ENCODE assay signal across 26 mouse cellular contexts in the genomic region with DNA sequence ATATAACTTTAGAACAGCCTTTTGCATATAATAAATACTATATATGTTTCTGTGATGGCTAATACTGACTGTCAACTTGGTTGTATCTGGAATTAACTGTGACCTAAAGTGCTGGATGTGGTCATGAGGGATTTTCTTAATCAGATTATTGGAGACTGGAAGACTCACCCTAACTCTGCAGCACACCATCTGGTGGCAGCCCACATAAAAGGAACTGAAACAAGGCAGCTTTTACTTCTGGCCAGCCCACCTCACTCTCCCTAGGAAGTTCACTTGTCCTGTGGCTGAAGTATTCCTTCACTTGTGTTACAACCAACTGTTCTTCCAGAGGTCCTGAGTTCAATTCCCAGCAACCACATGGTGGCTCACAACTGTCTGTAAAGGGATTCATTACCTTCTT.
A peak's percentile ranks its signal among the peaks of the same experiment; 100 is the strongest.
DNase-seq lines count a peak whose midpoint lies in the region; ATAC-seq and TF ChIP-seq lines count a peak whose summit lies in the region.
"Had no signal": no experiment of that assay in that cellular context is flagged by ENCODE, and none has a peak within 500 bp of the region (broad histone marks: within the 10 kb centered on the region; RNA-seq: fewer than 3 reads in every experiment).

No protein-coding gene starts in this region.

- 0 out of 2 replicates have a peak, but pooled peaks cover 3% of the 10 kb centered on the region for H3K4me1 ChIP-seq in forebrain, embryonic 15.5 days
- no peaks in the 10 kb centered on the region for H3K4me1 ChIP-seq in heart, adult 2 months (ENCODE audit: control insufficient read depth, insufficient read depth, low read length)
- H3K4me1 ChIP-seq: embryonic facial prominence, embryonic 10.5 days; embryonic facial prominence, embryonic 13.5 days; heart, embryonic 13.5 days; hindbrain, embryonic 12.5 days; hindbrain, embryonic 15.5 days had no signal

- peak; percentile 59; the same call in 1 of the 2 replicates for ATAC-seq in frontal cortex, adult (ENCODE audit: low TSS enrichment)
- ATAC-seq in megakaryocyte, adult 5-6 weeks (ENCODE audit: poor library complexity, severe bottlenecking): peak; percentile 63
- no peak for ATAC-seq in forebrain, embryonic 15.5 days (replicated peaks)
- ATAC-seq: forebrain, embryonic 16.5 days; Patski had no signal

- no peak overlapping the region for H3K4me2 ChIP-seq in forebrain, embryonic 15.5 days (replicated peaks)
- H3K4me2 ChIP-seq: embryonic facial prominence, embryonic 13.5 days; forebrain, embryonic 12.5 days; heart, embryonic 13.5 days; hindbrain, embryonic 12.5 days; hindbrain, embryonic 15.5 days had no signal

- H3K36me3 ChIP-seq in forebrain, embryonic 15.5 days: no peaks in the 10 kb centered on the region
- no peaks in the 10 kb centered on the region for H3K36me3 ChIP-seq in heart, adult 2 months (ENCODE audit: control insufficient read depth, insufficient read depth, low read length)
- H3K36me3 ChIP-seq: embryonic facial prominence, embryonic 10.5 days; embryonic facial prominence, embryonic 13.5 days; forebrain, embryonic 12.5 days; G1E; heart, embryonic 13.5 days; hindbrain, embryonic 12.5 days; hindbrain, embryonic 15.5 days had no signal

- no peaks in the 10 kb centered on the region for H3K27me3 ChIP-seq in forebrain, embryonic 15.5 days
- H3K27me3 ChIP-seq in heart, adult 2 months (ENCODE audit: control insufficient read depth, insufficient read depth, low read length): no peaks in the 10 kb centered on the region
- H3K27me3 ChIP-seq: embryonic facial prominence, embryonic 13.5 days; forebrain, embryonic 12.5 days; heart, embryonic 13.5 days; hindbrain, embryonic 12.5 days; hindbrain, embryonic 15.5 days had no signal

- intact Hi-C loops in heart, adult 2 months (cut with DNase I): no loop called here

- DNase-seq in frontal cortex, postnatal 25 days (ENCODE audit: low spot score in 2 of 2): no peak
- DNase-seq in retina, postnatal 1 day: peak; percentile 70
- no peak for DNase-seq in thymus, postnatal 36 days
- DNase-seq in heart, adult 2 months: no peak
- DNase-seq: adrenal gland, postnatal 10 days; adrenal gland, postnatal 36 days; cerebellum, adult 11 months; cerebellum, adult 2 months; cerebellum, adult 9-11 months; cerebellum, postnatal 25 days; embryo, embryonic 11 days; gastrocnemius, postnatal 25 days; heart, postnatal 14 days had no signal

- H3K79me2 ChIP-seq in heart, adult 2 months (replicated peaks; ENCODE audit: control insufficient read depth, insufficient read depth, low read length): no peaks in the 10 kb centered on the region

- TF ChIP-seq POLR2A in heart, adult 2 months (IDR thresholded peaks at IDR 0.05; ENCODE audit: insufficient read depth, low read depth, low read length): no peak

- no peak overlapping the region for H3K27ac ChIP-seq in forebrain, embryonic 15.5 days (replicated peaks)
- H3K27ac ChIP-seq in heart, adult 2 months: no peak overlapping the region
- H3K27ac ChIP-seq: embryonic facial prominence, embryonic 10.5 days; embryonic facial prominence, embryonic 13.5 days; forebrain, embryonic 12.5 days; heart, embryonic 13.5 days; hindbrain, embryonic 12.5 days; hindbrain, embryonic 15.5 days had no signal

- TF ChIP-seq EP300 in heart, adult 2 months (IDR thresholded peaks at IDR 0.05; ENCODE audit: insufficient read depth, low read depth, low read length): no peak

- no peak overlapping the region for H3K9ac ChIP-seq in forebrain, embryonic 15.5 days (replicated peaks)
- no peak overlapping the region for H3K9ac ChIP-seq in heart, adult 2 months (ENCODE audit: low read depth, low read length)
- H3K9ac ChIP-seq: embryonic facial prominence, embryonic 13.5 days; forebrain, embryonic 12.5 days; heart, embryonic 13.5 days; hindbrain, embryonic 12.5 days; hindbrain, embryonic 15.5 days had no signal

- no peak overlapping the region for H3K4me3 ChIP-seq in forebrain, embryonic 15.5 days
- H3K4me3 ChIP-seq in heart, adult 2 months: no peak overlapping the region
- H3K4me3 ChIP-seq: embryonic facial prominence, embryonic 10.5 days; embryonic facial prominence, embryonic 13.5 days; erythroblast, embryonic 14.5 days; forebrain, embryonic 12.5 days; heart, embryonic 13.5 days; hindbrain, embryonic 12.5 days; hindbrain, embryonic 15.5 days had no signal

- no peak for TF ChIP-seq CTCF in heart, adult 2 months (IDR thresholded peaks at IDR 0.05)

- H3K9me3 ChIP-seq in forebrain, embryonic 15.5 days: no peaks in the 10 kb centered on the region
- H3K9me3 ChIP-seq: embryonic facial prominence, embryonic 10.5 days; embryonic facial prominence, embryonic 13.5 days; forebrain, embryonic 12.5 days; heart, embryonic 13.5 days; hindbrain, embryonic 12.5 days; hindbrain, embryonic 15.5 days had no signal
